Mouse (Mus musculus): Measurements from ENCODE around the gene Olfr248. TPM values are rescaled to one million over a fixed set of nuclear protein-coding genes. Genes with fewer than 3 reads are reported as not detected.

The Olfr248 gene
- total and polyA plus RNA-seq, 2 experiments from 2014 or later, result not detected

- ATAC-seq, result no peak
- TF ChIP-seq CTCF (IDR thresholded peaks at IDR 0.05; ENCODE audit: low read depth), result no peak
- 54% methylated on average over 3 of the region's 3 CpGs for WGBS
- Histone ChIP-seq H3K36me3 (ENCODE audit: insufficient read depth, low read length) (no peaks in the 10 kb centered on the region), H3K4me3 (ENCODE audit: low read length) (no peak overlapping the region), H3K9me3 (ENCODE audit: low read length) (no peaks in the 10 kb centered on the region), H3K4me2 (ENCODE audit: low read depth, low read length) (no peak overlapping the region), H3K4me1 (ENCODE audit: insufficient read depth, low read length) (no peaks in the 10 kb centered on the region), H3K27ac (no peak overlapping the region), H3K27me3 (ENCODE audit: insufficient read depth, low read length) (no peaks in the 10 kb centered on the region), H3K9ac (replicated peaks; ENCODE audit: low read length) (no peak overlapping the region)
- DNase-seq (ENCODE audit: low spot score), result no peak
These were observed 35.5 kb downstream of the Olfr248 start for GRCm38 (mm10) chr1:174426180-174426986.

GRCm38 (mm10) chr1:174427402-174427801 lies 36.6 kb downstream of the Olfr248 start:
- no peaks in the 10 kb centered on the region for H3K4me1 ChIP-seq (ENCODE audit: insufficient read depth, low read length)
- no peaks in the 10 kb centered on the region for H3K27me3 ChIP-seq (ENCODE audit: insufficient read depth, low read length)
- DNase-seq (ENCODE audit: low spot score) (no peak), ATAC-seq (no peak)
- no peak overlapping the region for H3K4me3 ChIP-seq (ENCODE audit: low read length)
- H3K4me2 ChIP-seq (ENCODE audit: low read depth, low read length), result no peak overlapping the region
- H3K27ac ChIP-seq, result no peak overlapping the region
- WGBS, result 76% methylated on average over 1 of the region's 1 CpGs
- H3K36me3 ChIP-seq (ENCODE audit: insufficient read depth, low read length), result no peaks in the 10 kb centered on the region
- H3K9me3 ChIP-seq (ENCODE audit: low read length), result no peaks in the 10 kb centered on the region
- H3K9ac ChIP-seq (replicated peaks; ENCODE audit: low read length), result no peak overlapping the region
- TF ChIP-seq CTCF (IDR thresholded peaks at IDR 0.05; ENCODE audit: low read depth), result no peak

- H3K4me3 ChIP-seq (ENCODE audit: low read length), result no peak overlapping the region
- no peaks in the 10 kb centered on the region for H3K9me3 ChIP-seq (ENCODE audit: low read length)
- DNase-seq (ENCODE audit: low spot score) (no peak), ATAC-seq (no peak)
- H3K4me1 ChIP-seq (ENCODE audit: insufficient read depth, low read length), result no peaks in the 10 kb centered on the region
- H3K27me3 ChIP-seq (ENCODE audit: insufficient read depth, low read length), result no peaks in the 10 kb centered on the region
- no peak for TF ChIP-seq CTCF (IDR thresholded peaks at IDR 0.05; ENCODE audit: low read depth)
- no peak overlapping the region for H3K27ac ChIP-seq
- no peaks in the 10 kb centered on the region for H3K36me3 ChIP-seq (ENCODE audit: insufficient read depth, low read length)
- WGBS, result 92% methylated on average over 2 of the region's 2 CpGs
- H3K9ac ChIP-seq (replicated peaks; ENCODE audit: low read length), result no peak overlapping the region
- no peak overlapping the region for H3K4me2 ChIP-seq (ENCODE audit: low read depth, low read length)
These were observed 37.6 kb downstream of the Olfr248 start for GRCm38 (mm10) chr1:174428407-174428806.

GRCm38 (mm10) chr1:174434121-174434520 lies 43.3 kb downstream of the Olfr248 start:
- ATAC-seq (no peak), DNase-seq (ENCODE audit: low spot score) (no peak)
- Histone ChIP-seq H3K27ac (no peak overlapping the region), H3K9me3 (ENCODE audit: low read length) (no peaks in the 10 kb centered on the region), H3K4me3 (ENCODE audit: low read length) (no peak overlapping the region), H3K9ac (replicated peaks; ENCODE audit: low read length) (no peak overlapping the region), H3K36me3 (ENCODE audit: insufficient read depth, low read length) (no peaks in the 10 kb centered on the region), H3K4me1 (ENCODE audit: insufficient read depth, low read length) (no peaks in the 10 kb centered on the region), H3K4me2 (ENCODE audit: low read depth, low read length) (no peak overlapping the region), H3K27me3 (ENCODE audit: insufficient read depth, low read length) (no peaks in the 10 kb centered on the region)
- no peak for TF ChIP-seq CTCF (IDR thresholded peaks at IDR 0.05; ENCODE audit: low read depth)
- 64% methylated on average over 1 of the region's 1 CpGs for WGBS

Other genes starting within 250 kb of the Olfr248 start
- not detected in 2 replicates for gene Olfr420, start 235.4 kb upstream of the Olfr248 start, total RNA-seq (2014; rRNA removed)
- not detected in 2 replicates for gene Olfr420, start 235.4 kb upstream of the Olfr248 start, polyA plus RNA-seq (2015; fragmentation: Nextera tagmentation; extraction: Ambion mirVana)
- not detected in 2 replicates for gene Spta1, start 218.3 kb upstream of the Olfr248 start, total RNA-seq (2014; rRNA removed)
- gene Spta1, start 218.3 kb upstream of the Olfr248 start, polyA plus RNA-seq (2015; fragmentation: Nextera tagmentation; extraction: Ambion mirVana), result 0.04 TPM in 1 of 2 replicates, not detected in the other
- not detected in 2 replicates for gene Olfr419, start 139.0 kb upstream of the Olfr248 start, total RNA-seq (2014; rRNA removed)
- gene Olfr419, start 139.0 kb upstream of the Olfr248 start, polyA plus RNA-seq (2015; fragmentation: Nextera tagmentation; extraction: Ambion mirVana), result not detected in 2 replicates
- gene Mptx1, start 60.5 kb upstream of the Olfr248 start, total RNA-seq (2014; rRNA removed), result not detected in 2 replicates
- gene Mptx1, start 60.5 kb upstream of the Olfr248 start, polyA plus RNA-seq (2015; fragmentation: Nextera tagmentation; extraction: Ambion mirVana), result not detected in 2 replicates
- gene Olfr417, start 25.9 kb upstream of the Olfr248 start, total RNA-seq (2014; rRNA removed), result not detected in 2 replicates
- not detected in 2 replicates for gene Olfr417, start 25.9 kb upstream of the Olfr248 start, polyA plus RNA-seq (2015; fragmentation: Nextera tagmentation; extraction: Ambion mirVana)
- gene Olfr414, start 33.0 kb downstream of the Olfr248 start, total RNA-seq (2014; rRNA removed), result not detected in 2 replicates
- not detected in 2 replicates for gene Olfr414, start 33.0 kb downstream of the Olfr248 start, polyA plus RNA-seq (2015; fragmentation: Nextera tagmentation; extraction: Ambion mirVana)
- not detected in 2 replicates for gene Olfr220, start 51.0 kb downstream of the Olfr248 start, total RNA-seq (2014; rRNA removed)
- not detected in 2 replicates for gene Olfr220, start 51.0 kb downstream of the Olfr248 start, polyA plus RNA-seq (2015; fragmentation: Nextera tagmentation; extraction: Ambion mirVana)
- 18.8 and 20.8 TPM in 2 replicates for gene Fmn2, start 110.8 kb downstream of the Olfr248 start, total RNA-seq (2014; rRNA removed)
- gene Fmn2, start 110.8 kb downstream of the Olfr248 start, polyA plus RNA-seq (2015; fragmentation: Nextera tagmentation; extraction: Ambion mirVana), result 6.8 and 7.8 TPM in 2 replicates

Measured in hindbrain, postnatal 0 days (tissue).